Mouse (Mus musculus) myocyte (in vitro differentiated cells): ENCODE data around the gene Cyp26a1. TPM values are rescaled to one million over a fixed set of nuclear protein-coding genes. Genes with fewer than 3 reads are reported as not detected.

Experiments
- H3K27me3 ChIP-seq: one replicate; pipeline ENCODE4 v1.6.1; 2011; ENCODE audit not compliant: control insufficient read depth, insufficient read depth, insufficient read length
- H3K36me3 ChIP-seq: one replicate; pipeline ENCODE4 v1.6.1; 2011; ENCODE audit not compliant: control insufficient read depth, insufficient read depth
- H3K4me2 ChIP-seq: one replicate; pipeline ENCODE4 v1.6.1; 2011; ENCODE audit warnings: low read depth, control low read depth
- H3K4me3 ChIP-seq: one replicate; pipeline ENCODE4 v1.5.1; 2011; ENCODE audit warnings: mild to moderate bottlenecking, control low read depth, moderate library complexity
- H3K79me2 ChIP-seq: one replicate; pipeline ENCODE4 v1.6.1; 2011; ENCODE audit not compliant: control insufficient read depth, insufficient read depth
- H3ac ChIP-seq: one replicate; pipeline ENCODE4 v1.6.1; 2011; ENCODE audit not compliant: control insufficient read depth, insufficient read length
- CEBPB ChIP-seq: IDR thresholded peaks from 2 replicates; pipeline ENCODE4 v1.6.1; 2011; ENCODE audit warnings: mild to moderate bottlenecking, moderate library complexity; ENCODE audit not compliant: poor library complexity, insufficient read depth, severe bottlenecking
- E2F4 ChIP-seq: IDR thresholded peaks from one replicate; pipeline ENCODE4 v1.6.1; 2011; ENCODE audit warnings: mild to moderate bottlenecking, control low read depth, moderate library complexity; ENCODE audit not compliant: insufficient read depth
- MAX ChIP-seq: IDR thresholded peaks from one replicate; pipeline ENCODE4 v1.6.1; 2011; ENCODE audit warnings: low read depth, mild to moderate bottlenecking, control low read depth
- MYOD1 ChIP-seq, 3 experiments: IDR thresholded peaks; one replicate each; pipeline ENCODE4 v1.6.1; 2011; ENCODE audit warnings: control low read depth in 2 of 3, low read depth in 2 of 3, mild to moderate bottlenecking in 2 of 3, moderate library complexity in 1 of 3; ENCODE audit not compliant: insufficient read length in 2 of 3, control insufficient read depth in 1 of 3
- MYOG ChIP-seq, 3 experiments: IDR thresholded peaks; one replicate each; pipeline ENCODE4 v1.6.1; 2011; ENCODE audit warnings: control low read depth in 2 of 3, low read depth in 2 of 3, mild to moderate bottlenecking in 2 of 3; ENCODE audit not compliant: insufficient read length in 2 of 3, control insufficient read depth in 1 of 3, insufficient read depth in 1 of 3
- POLR2A ChIP-seq: IDR thresholded peaks from one replicate; pipeline ENCODE4 v1.6.1; 2011; ENCODE audit warnings: low read depth, mild to moderate bottlenecking, control low read depth, moderate library complexity; ENCODE audit not compliant: insufficient read length
- POLR2AphosphoS2 ChIP-seq: IDR thresholded peaks from one replicate; pipeline ENCODE4 v1.6.1; 2011; ENCODE audit warnings: low read depth, control low read depth; ENCODE audit not compliant: insufficient read length
- REST ChIP-seq: IDR thresholded peaks from one replicate; pipeline ENCODE4 v1.6.1; 2011; ENCODE audit warnings: mild to moderate bottlenecking, control low read depth, moderate library complexity; ENCODE audit not compliant: insufficient read depth, insufficient read length
- SRF ChIP-seq: IDR thresholded peaks from one replicate; pipeline ENCODE4 v1.6.1; 2011; ENCODE audit warnings: low read depth; ENCODE audit not compliant: control insufficient read depth, insufficient read length
- TCF12 ChIP-seq: IDR thresholded peaks from one replicate; pipeline ENCODE4 v1.6.1; 2011; ENCODE audit warnings: mild to moderate bottlenecking, control low read depth; ENCODE audit not compliant: poor library complexity, insufficient read depth, severe bottlenecking
- TCF3 ChIP-seq: IDR thresholded peaks from one replicate; pipeline ENCODE4 v1.6.1; 2011; ENCODE audit warnings: low read depth, control low read depth; ENCODE audit not compliant: insufficient read length
- USF1 ChIP-seq: IDR thresholded peaks from one replicate; pipeline ENCODE4 v1.6.1; 2011; ENCODE audit warnings: low read depth, mild to moderate bottlenecking, control low read depth, moderate library complexity
- polyA plus RNA-seq: library from polyadenylated mRNA; unstranded; fragments of >200 nt; fragmentation: generic; extraction: Trizol; gene quantifications from one replicate; pipeline ENCODE4 v1.2.1, GENCODE M21; 2012; ENCODE audit warnings: missing spikeins

Gene Cyp26a1
- polyA plus RNA-seq, 1 experiment = 0.35 TPM

- Histone ChIP-seq H3K79me2 (no peaks in the 10 kb centered on the region), H3K36me3 (no peaks in the 10 kb centered on the region), H3K27me3 (no peaks in the 10 kb centered on the region), H3K4me3 (no peak overlapping the region), H3K4me2 (no peak overlapping the region), H3ac (no peak overlapping the region)
- TF ChIP-seq POLR2AphosphoS2 (no peak), CEBPB (no peak), MAX (no peak), SRF (no peak)
These were observed 18.4 kb downstream of the Cyp26a1 start for GRCm38 (mm10) chr19:37715980-37716379.

- Histone ChIP-seq H3K79me2 (no peaks in the 10 kb centered on the region), H3K4me3 (no peak overlapping the region), H3K4me2 (no peak overlapping the region), H3K36me3 (no peaks in the 10 kb centered on the region), H3ac (no peak overlapping the region), H3K27me3 (no peaks in the 10 kb centered on the region)
- TF ChIP-seq MYOD1 (IDR thresholded peaks at IDR 0.05; ENCODE audit: control insufficient read depth in 1 of 3, insufficient read length in 2 of 3, low read depth in 2 of 3) (no peak), MAX (no peak), POLR2AphosphoS2 (no peak), POLR2A (no peak), SRF (no peak), MYOG (IDR thresholded peaks at IDR 0.05; ENCODE audit: control insufficient read depth in 1 of 3, insufficient read depth in 1 of 3, insufficient read length in 2 of 3, low read depth in 2 of 3) (no peak), USF1 (no peak), TCF3 (no peak), REST (no peak), CEBPB (no peak), TCF12 (no peak), E2F4 (no peak)
These were observed 19.1 kb downstream of the Cyp26a1 start for GRCm38 (mm10) chr19:37716524-37717175.

- Histone ChIP-seq H3K4me2 (no peak overlapping the region), H3K79me2 (no peaks in the 10 kb centered on the region), H3K4me3 (no peak overlapping the region), H3K27me3 (no peaks in the 10 kb centered on the region), H3K36me3 (no peaks in the 10 kb centered on the region), H3ac (no peak overlapping the region)
- TF ChIP-seq TCF12 (no peak), E2F4 (no peak), CEBPB (no peak), MAX (no peak), POLR2AphosphoS2 (no peak), MYOG (IDR thresholded peaks at IDR 0.05; ENCODE audit: control insufficient read depth in 1 of 3, insufficient read depth in 1 of 3, insufficient read length in 2 of 3, low read depth in 2 of 3) (no peak), SRF (no peak), TCF3 (no peak), POLR2A (no peak), MYOD1 (IDR thresholded peaks at IDR 0.05; ENCODE audit: control insufficient read depth in 1 of 3, insufficient read length in 2 of 3, low read depth in 2 of 3) (no peak), REST (no peak), USF1 (no peak)
These were observed 21.6 kb downstream of the Cyp26a1 start for GRCm38 (mm10) chr19:37719166-37719565.

- no peaks in the 10 kb centered on the region for H3K79me2 ChIP-seq
- no peak for TF ChIP-seq SRF
- TF ChIP-seq TCF3 = no peak
- no peak for TF ChIP-seq POLR2AphosphoS2
- TF ChIP-seq REST = no peak
- no peak for TF ChIP-seq MAX
- TF ChIP-seq USF1 = no peak
- TF ChIP-seq MYOG (IDR thresholded peaks at IDR 0.05; ENCODE audit: control insufficient read depth in 1 of 3, insufficient read depth in 1 of 3, insufficient read length in 2 of 3, low read depth in 2 of 3) = no peak
- no peak for TF ChIP-seq POLR2A
- TF ChIP-seq MYOD1 (IDR thresholded peaks at IDR 0.05; ENCODE audit: control insufficient read depth in 1 of 3, insufficient read length in 2 of 3, low read depth in 2 of 3) = no peak
- TF ChIP-seq TCF12 = no peak
- TF ChIP-seq E2F4 = no peak
- no peak for TF ChIP-seq CEBPB
- H3K36me3 ChIP-seq = no peaks in the 10 kb centered on the region
- H3K27me3 ChIP-seq = no peaks in the 10 kb centered on the region
- no peak overlapping the region for H3ac ChIP-seq
- H3K4me2 ChIP-seq = no peak overlapping the region
- H3K4me3 ChIP-seq = no peak overlapping the region
These were observed 27.0 kb downstream of the Cyp26a1 start for GRCm38 (mm10) chr19:37724591-37724990.

GRCm38 (mm10) chr19:37726585-37726984 is 29.0 kb downstream of the Cyp26a1 start:
- Histone ChIP-seq H3K4me2 (no peak overlapping the region), H3K79me2 (no peaks in the 10 kb centered on the region), H3K36me3 (no peaks in the 10 kb centered on the region), H3K27me3 (no peaks in the 10 kb centered on the region), H3K4me3 (no peak overlapping the region), H3ac (no peak overlapping the region)
- no peak for TF ChIP-seq MYOD1 (IDR thresholded peaks at IDR 0.05; ENCODE audit: control insufficient read depth in 1 of 3, insufficient read length in 2 of 3, low read depth in 2 of 3)
- no peak for TF ChIP-seq USF1
- no peak for TF ChIP-seq TCF12
- TF ChIP-seq POLR2AphosphoS2 = no peak
- TF ChIP-seq MYOG (IDR thresholded peaks at IDR 0.05; ENCODE audit: control insufficient read depth in 1 of 3, insufficient read depth in 1 of 3, insufficient read length in 2 of 3, low read depth in 2 of 3) = no peak
- TF ChIP-seq TCF3 = no peak
- no peak for TF ChIP-seq E2F4
- no peak for TF ChIP-seq MAX
- no peak for TF ChIP-seq SRF
- no peak for TF ChIP-seq CEBPB
- no peak for TF ChIP-seq POLR2A
- no peak for TF ChIP-seq REST
